Mouse (Mus musculus) layer of hippocampus, adult 11-12 months (tissue): ENCODE data around the gene Lyrm4.
"Not testable (repeated sequence)": the region's sequence is repeated elsewhere in the genome, so short reads cannot be mapped to it uniquely, and the experiment has no call there.

ENCODE experiments used
- DNase-seq: peaks from one replicate; pipeline ENCODE4 v3.0.0; 2022; ENCODE audit warnings: low spot score

Gene Lyrm4

DNA sequence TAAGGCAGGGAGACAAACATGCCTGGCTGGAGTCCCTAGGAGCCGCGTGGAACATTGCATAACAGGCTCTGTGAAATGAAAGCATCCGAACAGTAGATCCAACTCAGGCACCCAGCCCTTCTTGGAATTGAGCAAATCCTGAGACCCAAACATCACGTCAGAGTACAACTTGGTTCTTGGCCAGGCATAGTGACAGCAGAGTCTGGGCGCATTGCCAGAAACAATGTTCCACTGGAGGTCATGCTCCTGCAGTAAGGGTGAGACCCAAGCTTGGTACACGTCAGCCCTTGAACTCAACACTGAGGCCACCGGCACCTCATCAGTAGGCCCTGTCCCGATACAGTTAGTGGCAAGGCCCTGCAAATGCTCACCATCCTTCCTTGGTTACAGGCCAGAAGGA is 123.3 kb downstream of the Lyrm4 start:
- peak; percentile 71 for DNase-seq

GRCm38 (mm10) chr13:35991185-35991584 is 126.1 kb downstream of the Lyrm4 start:
- not testable (repeated sequence) for DNase-seq

GRCm38 (mm10) chr13:35989329-35989728 is 128.0 kb downstream of the Lyrm4 start:
- no peak for DNase-seq

- DNase-seq: no peak
Measured at GRCm38 (mm10) chr13:35982985-35983384, 134.3 kb downstream of the Lyrm4 start.

GRCm38 (mm10) chr13:35980471-35980870 is 136.9 kb downstream of the Lyrm4 start:
- no peak for DNase-seq

DNA sequence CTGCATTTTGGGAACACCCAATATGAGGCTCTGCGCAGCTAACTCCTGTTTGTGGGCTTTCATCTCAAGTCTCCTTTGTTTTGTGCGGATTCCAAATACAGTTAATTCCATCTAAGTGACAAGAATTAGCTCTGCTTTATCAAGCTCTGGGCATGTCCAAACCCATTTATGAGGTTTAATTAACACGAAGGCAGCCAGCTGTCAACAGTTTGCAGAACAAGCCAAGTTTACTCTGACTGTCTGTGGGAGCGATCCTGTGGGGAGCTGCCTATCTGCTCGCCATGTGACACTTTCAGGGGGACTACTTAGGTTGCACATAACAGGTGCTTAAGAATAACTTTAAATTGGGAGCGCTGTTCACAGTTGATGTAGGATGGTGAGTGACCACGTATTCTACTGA is 140.4 kb downstream of the Lyrm4 start:
- no peak for DNase-seq

DNA sequence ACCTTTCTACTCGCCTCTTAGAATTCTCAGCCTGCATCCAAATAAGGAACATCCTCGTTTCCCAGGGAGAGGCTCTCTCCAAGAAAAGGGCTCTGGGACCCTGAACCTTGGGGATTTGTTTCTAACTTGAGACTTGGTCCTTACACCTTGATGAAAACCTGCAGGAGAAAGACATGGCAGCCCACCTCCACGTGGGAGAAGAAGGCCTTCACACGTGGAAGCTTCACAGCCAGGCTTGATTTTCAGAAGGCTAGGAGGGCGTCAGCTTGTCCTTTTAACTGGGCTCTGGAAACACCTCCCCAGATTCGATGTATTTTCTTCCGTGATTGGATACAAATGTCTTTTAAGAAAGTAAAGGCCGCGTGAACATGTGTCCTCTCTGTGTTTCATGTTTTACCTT is 147.5 kb downstream of the Lyrm4 start:
- no peak for DNase-seq

- DNase-seq: no peak
Measured at GRCm38 (mm10) chr13:35969431-35969721, 147.9 kb downstream of the Lyrm4 start.

GRCm38 (mm10) chr13:35968719-35969430 is 148.5 kb downstream of the Lyrm4 start:
- no peak for DNase-seq

DNA sequence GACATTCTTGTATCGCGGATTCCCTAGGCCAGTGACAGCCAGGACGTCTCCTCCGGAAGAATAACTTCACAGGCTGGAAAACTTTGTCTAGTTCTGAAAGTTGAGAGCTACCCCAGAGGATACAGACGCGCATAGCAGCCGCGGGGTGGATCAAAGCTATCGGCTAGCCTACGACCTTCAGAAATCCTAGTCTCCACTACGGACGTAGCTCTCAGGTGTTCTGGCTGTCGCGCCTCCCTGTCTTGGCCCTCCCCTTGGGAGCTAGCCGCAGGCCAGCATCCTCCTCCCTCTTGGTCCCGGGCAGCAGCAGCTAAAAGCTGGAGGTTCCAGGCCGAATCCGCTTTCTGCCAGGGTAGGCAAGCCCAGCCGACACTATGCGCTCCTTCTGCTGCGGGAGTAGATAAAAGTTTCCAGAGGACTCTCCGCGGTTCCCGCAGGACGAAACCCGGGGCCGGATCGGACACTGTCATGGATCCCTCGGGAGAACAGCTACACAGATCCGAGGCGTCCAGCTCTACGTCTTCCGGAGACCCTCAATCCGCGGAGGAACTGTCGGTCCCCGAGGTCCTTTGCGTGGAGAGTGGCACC is 149.1 kb downstream of the Lyrm4 start:
- no peak for DNase-seq

DNA sequence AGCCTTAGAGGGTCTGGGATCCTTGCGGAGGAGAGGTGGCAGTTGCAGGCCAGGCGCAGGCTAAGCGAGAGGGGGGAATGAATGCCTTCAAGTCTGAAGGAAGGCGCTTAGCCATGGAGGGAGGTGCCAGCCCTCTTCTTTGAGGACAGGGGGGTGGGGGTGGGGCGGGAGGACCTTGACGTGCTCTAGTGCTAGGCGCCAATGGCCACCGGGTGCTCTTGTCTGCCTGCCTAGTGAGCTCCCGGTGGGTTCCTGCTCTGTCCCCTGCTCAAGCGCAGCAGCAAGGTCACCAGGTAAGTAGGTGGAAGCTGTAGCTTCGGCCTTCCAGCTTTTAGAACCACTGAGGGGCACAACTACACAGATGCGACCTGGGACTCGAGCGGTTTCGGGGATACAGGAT is 149.6 kb downstream of the Lyrm4 start:
- no peak for DNase-seq

- no peak for DNase-seq
Measured at GRCm38 (mm10) chr13:35963583-35963982, 153.7 kb downstream of the Lyrm4 start.

DNA sequence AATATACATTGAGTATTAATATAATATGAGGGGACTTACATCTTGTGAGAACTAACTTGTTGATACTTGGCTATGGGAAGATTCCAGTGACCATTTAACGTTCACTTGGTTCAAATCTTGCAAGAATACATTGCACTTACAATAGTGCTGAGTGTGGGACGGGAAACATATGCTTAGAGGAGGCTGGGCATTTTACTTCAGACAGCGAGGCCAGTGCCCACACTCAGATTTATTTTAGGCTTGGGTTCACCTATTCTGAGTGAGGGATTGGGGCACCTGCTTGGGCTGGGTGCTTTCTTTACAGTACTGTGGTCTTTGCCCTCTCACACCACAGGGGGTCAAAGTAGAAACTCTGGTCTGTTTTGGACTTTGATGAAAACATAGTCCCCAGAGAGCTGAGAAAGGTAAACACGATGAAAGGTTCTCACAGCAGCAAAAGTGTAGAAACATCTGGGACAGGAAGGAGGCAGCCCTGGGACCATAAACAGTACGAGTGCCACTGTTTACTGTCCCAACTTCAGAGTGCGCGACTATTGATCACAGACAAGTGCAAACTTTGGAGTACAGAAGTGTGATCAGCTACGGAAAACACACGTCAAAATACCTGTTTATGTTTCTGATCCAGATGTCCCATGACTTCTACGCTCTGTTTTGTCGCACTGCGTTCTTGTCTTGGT is 157.8 kb downstream of the Lyrm4 start:
- DNase-seq: no peak

- no peak for DNase-seq
Measured at GRCm38 (mm10) chr13:35958539-35958938, 158.8 kb downstream of the Lyrm4 start, which contains the start of gene Ppp1r3g. TSS of gene Ppp1r3g (plus strand) at chr13:35958839.

- no peak for DNase-seq
Measured at GRCm38 (mm10) chr13:35949814-35950455, 167.4 kb downstream of the Lyrm4 start.

DNA sequence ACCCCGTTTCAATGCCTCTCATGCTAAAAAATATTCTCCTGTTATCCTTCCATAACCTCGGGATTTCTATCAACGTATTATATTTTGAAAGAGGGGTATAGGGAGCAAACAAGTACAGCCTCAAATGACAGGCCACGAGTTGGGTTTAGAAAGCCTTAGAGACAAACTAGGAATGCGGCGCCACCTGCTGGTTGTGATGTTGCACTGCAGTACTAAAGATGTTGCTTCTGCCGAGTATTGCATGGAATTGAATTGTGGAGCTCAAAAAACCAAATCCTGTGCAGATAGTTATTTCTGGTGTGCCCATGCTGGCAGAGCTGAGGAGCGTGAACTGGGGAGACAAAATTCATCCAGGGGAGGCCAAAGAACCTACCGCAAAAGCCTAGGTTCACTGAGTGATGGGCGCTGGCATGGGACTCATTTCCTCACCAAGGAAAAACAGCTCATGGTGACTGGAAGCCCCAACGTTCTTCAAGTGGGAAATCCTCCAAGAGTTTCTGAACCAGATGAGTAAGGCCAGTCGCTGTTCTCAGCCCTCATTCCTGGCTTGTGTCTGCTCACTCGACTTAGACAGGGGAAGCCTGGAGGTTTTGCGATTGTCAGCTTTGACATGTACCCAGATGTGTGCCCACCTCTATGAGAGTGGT is 169.8 kb downstream of the Lyrm4 start:
- peak; percentile 80 for DNase-seq

DNA sequence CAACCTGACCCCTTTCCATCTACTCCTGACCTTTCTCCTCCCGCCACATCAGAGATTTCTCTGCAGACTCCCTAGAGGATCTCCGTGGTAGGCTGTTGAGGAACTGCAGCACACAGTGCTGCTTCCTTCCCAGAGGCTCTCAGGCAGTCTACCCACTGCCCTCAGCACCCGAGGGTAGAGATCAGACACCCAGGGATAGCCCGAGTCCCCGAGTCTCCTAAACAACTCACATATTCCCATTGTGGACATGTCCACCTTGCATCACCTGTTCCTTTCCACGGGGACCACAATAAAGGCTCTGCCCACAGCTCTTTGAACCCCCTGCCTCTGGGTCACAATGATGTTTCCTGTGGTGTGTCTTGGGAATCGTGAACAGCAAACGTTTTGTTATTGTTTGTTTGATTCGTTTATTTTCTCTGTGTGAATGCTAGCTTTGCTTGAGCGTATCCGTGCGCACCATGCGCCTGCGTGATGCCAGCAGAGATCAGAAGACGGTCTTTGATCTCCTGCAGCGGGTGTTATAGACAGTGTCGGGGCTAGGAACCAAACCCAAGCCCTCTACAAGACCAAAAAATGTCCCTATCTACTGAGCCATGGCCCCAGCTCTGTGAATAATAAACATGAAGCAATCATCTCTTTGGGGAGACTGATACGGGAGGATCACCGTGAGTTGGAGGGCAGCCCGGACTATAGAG is 170.5 kb downstream of the Lyrm4 start:
- DNase-seq: no peak

DNA sequence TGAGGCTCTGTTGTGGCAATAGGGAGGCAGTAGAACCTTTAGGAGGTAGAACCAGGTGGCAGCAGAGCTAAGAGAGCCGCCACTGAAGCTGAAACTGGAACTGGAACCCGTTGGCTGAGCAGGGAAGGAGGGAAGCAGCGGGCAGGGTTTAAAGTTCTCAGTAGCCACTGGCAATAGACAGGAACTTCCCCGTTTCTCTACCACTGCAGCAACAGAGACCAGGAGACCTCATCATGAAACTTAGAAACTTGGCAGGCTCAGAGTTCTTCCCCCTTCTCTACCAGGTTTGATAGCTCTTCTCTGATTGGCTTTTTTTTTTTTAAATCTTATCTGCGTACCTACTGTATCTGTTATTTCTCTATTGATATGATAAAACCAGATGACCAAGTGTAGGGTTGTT is 176.4 kb downstream of the Lyrm4 start:
- no peak for DNase-seq

DNA sequence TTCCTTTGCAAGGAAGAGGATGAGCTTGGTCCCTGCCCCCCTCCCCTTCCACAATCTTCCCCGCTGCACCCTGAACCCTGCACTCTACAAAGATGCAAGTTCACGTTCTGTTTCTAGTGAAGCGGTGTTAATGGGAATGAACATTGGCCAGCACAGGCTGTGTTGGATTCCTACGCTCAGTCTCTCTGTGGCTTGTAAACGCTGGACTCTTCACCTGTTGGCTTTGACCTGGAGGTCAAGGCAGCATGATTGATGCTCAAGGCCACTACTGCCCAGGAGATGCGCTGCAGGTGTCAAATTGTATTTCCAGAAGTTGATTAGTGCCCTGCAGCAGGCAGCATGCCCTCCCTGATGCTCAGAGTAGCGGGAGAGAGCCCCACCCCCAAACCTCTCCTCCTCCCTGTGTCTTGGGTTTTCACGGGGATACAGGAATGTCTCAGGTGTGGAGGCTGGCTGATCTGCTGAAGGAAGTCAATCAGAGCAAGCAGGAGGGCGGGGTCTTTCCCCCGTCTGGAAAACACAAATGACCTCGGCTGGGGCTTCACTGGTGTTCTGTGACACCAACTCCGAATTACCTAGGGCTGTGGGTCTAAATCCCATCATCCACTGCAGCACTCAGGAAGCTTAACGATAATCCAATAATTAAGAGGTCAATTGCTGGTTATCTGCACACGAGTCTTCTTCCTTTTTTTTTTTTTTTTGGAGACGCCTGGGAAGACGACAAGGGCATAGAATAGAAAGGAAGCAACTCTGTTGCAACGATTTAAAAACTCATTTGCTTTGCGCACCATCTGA is 177.3 kb downstream of the Lyrm4 start:
- DNase-seq: no peak

- peak; percentile 70 for DNase-seq
Measured at GRCm38 (mm10) chr13:35937991-35938390, 179.3 kb downstream of the Lyrm4 start.
